Mouse (Mus musculus) gastrocnemius, postnatal 36 days (tissue): ENCODE data around the gene Plet1. TPM values are rescaled to one million over a fixed set of nuclear protein-coding genes. Genes with fewer than 3 reads are reported as not detected.

Source experiments
- DNase-seq, 2 experiments: peaks; one replicate each; pipeline ENCODE4 v3.0.0; 2022
- intact Hi-C: fragments of 180-260 bp; cut with DNase I; formaldehyde crosslinking; loops from one replicate; pipeline ENCODE4 v1.15.1; 2025
- total RNA-seq, 2 experiments: library from RNA; stranded (reverse); gene quantifications; 2 replicates each; pipeline ENCODE4 v1.2.3; 2021

Plet1 gene
- total RNA-seq, 2 experiments from 2014 or later: not detected

GRCm38 (mm10) chr9:50493777-50494176 lies 548 bp upstream of the Plet1 start:
- intact Hi-C loops: no loop called here
- DNase-seq: no peak

- intact Hi-C loops: no loop called here
- DNase-seq: no peak
These were observed 1.3 kb downstream of the Plet1 start for GRCm38 (mm10) chr9:50495405-50496150.

GRCm38 (mm10) chr9:50496151-50496505 lies 1.8 kb downstream of the Plet1 start:
- intact Hi-C loops: no loop called here
- DNase-seq: no peak

- intact Hi-C loops: no loop called here
- no peak for DNase-seq
These were observed 2.2 kb downstream of the Plet1 start for GRCm38 (mm10) chr9:50496546-50496945.

- DNase-seq: no peak
- intact Hi-C loops: no loop called here
These were observed 2.8 kb downstream of the Plet1 start for GRCm38 (mm10) chr9:50497076-50497475.

GRCm38 (mm10) chr9:50497536-50497935 lies 3.2 kb downstream of the Plet1 start:
- intact Hi-C loops: no loop called here

GRCm38 (mm10) chr9:50498815-50499214 lies 4.5 kb downstream of the Plet1 start:
- DNase-seq: no peak
- intact Hi-C loops: no loop called here

More at GRCm38 (mm10) chr9:50497536-50497935, 3.2 kb downstream of the Plet1 start:
- no peak for DNase-seq

- intact Hi-C loops: no loop called here
- DNase-seq: no peak
These were observed 5.5 kb downstream of the Plet1 start for GRCm38 (mm10) chr9:50499781-50500180.

- DNase-seq: no peak
- intact Hi-C loops: no loop called here
These were observed 6.2 kb downstream of the Plet1 start for GRCm38 (mm10) chr9:50500467-50500973.

GRCm38 (mm10) chr9:50500974-50501501 lies 6.7 kb downstream of the Plet1 start:
- no peak for DNase-seq
- intact Hi-C loops: no loop called here

GRCm38 (mm10) chr9:50502949-50503348 lies 8.6 kb downstream of the Plet1 start:
- no peak for DNase-seq
- intact Hi-C loops: no loop called here

- no peak for DNase-seq
- intact Hi-C loops: no loop called here
These were observed 11.1 kb downstream of the Plet1 start for GRCm38 (mm10) chr9:50505405-50505804.

- intact Hi-C loops: no loop called here
- no peak for DNase-seq
These were observed 13.2 kb downstream of the Plet1 start for GRCm38 (mm10) chr9:50507570-50507969.

GRCm38 (mm10) chr9:50515462-50515861 lies 21.1 kb downstream of the Plet1 start:
- intact Hi-C loops: no loop called here
- no peak for DNase-seq

- no peak for DNase-seq
- intact Hi-C loops: no loop called here
These were observed 24.5 kb downstream of the Plet1 start for GRCm38 (mm10) chr9:50518781-50519180.

- no peak for DNase-seq
- intact Hi-C loops: no loop called here
These were observed 26.4 kb downstream of the Plet1 start for GRCm38 (mm10) chr9:50520748-50521147.

- DNase-seq: no peak
- intact Hi-C loops: no loop called here
These were observed 27.2 kb downstream of the Plet1 start for GRCm38 (mm10) chr9:50521562-50521961.

- no peak for DNase-seq
- intact Hi-C loops: no loop called here
These were observed 28.2 kb downstream of the Plet1 start for GRCm38 (mm10) chr9:50522574-50522973.

- intact Hi-C loops: no loop called here
- no peak for DNase-seq
These were observed 30.6 kb downstream of the Plet1 start for GRCm38 (mm10) chr9:50524936-50525335.

GRCm38 (mm10) chr9:50525585-50525984 lies 31.3 kb downstream of the Plet1 start:
- no peak for DNase-seq
- intact Hi-C loops: no loop called here

- intact Hi-C loops: loop anchor here (1.0 kb wide), 1 partner anchor 65 kb away; no protein-coding TSS in a partner anchor
- DNase-seq: no peak
These were observed 33.5 kb downstream of the Plet1 start for GRCm38 (mm10) chr9:50527860-50528259.

GRCm38 (mm10) chr9:50528293-50528892 lies 34.1 kb downstream of the Plet1 start, which contains the start of gene Pts:
Gene Pts, minus strand, starts transcription at chr9:50528724.
- intact Hi-C loops: loop anchor here (1.0 kb wide), 1 partner anchor 65 kb away; no protein-coding TSS in a partner anchor

More at GRCm38 (mm10) chr9:50528293-50528892, 34.1 kb downstream of the Plet1 start, which contains the start of gene Pts:
- peak; percentile 97 to 99 for DNase-seq
